Mouse (Mus musculus) frontal cortex, postnatal 10 days (tissue): Measurements from ENCODE around the gene Cnot6.

Source experiments
- DNase-seq, 2 experiments: peaks; one replicate each; pipeline ENCODE4 v3.0.0; 2022; ENCODE audit warnings: low spot score in 2 of 2, mixed read lengths in 1 of 2

The Cnot6 gene

GRCm38 (mm10) chr11:49713336-49714334 is 1.1 kb upstream of the Cnot6 start:
- no peak for DNase-seq

DNA sequence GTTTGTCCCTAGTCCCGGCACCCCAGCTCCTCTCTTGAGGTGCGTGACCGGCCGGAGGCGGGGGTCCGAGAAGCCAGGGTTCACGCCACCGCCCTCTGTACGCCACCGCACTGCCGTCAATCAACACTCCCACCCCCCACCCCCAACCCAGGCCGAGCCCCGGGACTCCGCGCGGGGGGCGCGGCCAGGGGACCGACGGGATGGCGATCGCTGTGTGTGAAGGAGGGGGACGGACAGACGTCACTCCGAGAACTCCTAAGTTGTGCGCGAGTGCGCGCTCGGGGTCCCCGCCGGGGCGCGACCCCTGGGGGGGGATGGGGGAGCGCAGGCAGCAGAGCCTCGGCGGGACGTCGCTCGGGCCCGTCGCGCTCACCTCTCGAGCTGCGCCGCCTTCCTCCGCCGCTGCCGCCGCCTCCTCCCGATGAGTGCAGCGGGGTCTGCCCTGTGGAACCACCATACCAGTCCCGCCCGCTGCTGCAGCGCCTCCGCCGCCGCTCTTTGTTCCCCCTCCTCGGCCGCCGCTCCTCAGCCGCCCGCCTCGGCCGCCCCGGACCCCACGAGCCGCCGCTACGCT is 455 bp downstream of the Cnot6 start:
- DNase-seq, result peak; percentile 15 to 52

DNA sequence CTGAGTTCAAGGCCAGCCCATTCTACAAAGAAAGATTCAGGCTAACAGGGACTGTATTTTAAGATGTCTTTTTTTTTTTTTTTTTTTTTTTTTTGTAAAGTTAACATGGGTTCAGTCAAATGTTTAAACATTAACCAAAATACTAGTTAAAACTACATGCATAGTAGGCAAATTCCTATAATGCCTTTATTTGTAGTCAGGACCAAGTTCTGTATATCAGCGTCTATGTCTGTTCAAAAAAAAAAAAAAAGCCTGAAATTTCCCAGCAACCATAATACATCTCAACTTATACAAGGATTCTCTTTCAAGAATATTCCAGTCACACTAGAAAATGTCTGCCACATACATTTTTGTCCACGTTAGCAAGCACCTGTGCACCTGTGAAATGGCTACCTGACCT is 1.9 kb downstream of the Cnot6 start:
- no peak for DNase-seq

GRCm38 (mm10) chr11:49707834-49708233 is 4.7 kb downstream of the Cnot6 start:
- DNase-seq, result no peak

DNA sequence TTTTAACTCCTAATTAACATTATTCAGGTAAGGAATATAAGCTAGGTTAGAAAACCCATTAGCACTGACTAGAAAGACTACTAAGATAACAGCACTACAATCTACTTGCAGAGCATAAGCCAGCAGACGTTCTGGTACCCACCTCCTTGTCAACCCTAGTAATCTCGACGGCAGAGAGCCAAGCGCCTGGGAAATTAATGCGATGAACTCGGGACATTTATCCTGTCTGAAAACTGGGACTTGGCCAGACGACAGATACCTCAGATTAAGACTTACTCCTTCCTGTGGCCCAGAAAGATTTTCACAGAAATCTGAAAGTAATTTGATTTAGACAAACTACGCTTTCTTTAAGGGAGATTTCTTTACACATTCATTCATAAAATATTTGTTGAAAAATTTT is 7.7 kb downstream of the Cnot6 start:
- DNase-seq, result no peak

DNA sequence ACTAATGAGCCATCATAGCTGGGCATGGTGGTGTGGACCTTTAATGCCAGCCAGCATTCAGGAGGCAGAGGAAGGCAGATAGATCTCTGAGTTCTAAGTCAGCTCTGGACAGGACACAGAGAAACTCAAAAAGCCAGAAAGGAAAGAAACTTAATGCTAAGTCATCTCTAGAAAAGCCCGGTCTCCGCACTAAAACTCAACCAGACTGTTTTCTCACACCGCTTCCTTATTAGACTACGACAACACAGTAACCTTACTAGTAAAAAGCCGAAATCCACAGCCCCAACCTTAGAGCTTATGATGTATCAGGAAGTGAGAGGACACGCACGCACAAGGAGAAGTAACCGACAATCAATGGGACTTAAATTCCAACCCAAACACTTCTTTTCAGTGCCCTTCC is 10.5 kb downstream of the Cnot6 start:
- DNase-seq, result no peak

DNA sequence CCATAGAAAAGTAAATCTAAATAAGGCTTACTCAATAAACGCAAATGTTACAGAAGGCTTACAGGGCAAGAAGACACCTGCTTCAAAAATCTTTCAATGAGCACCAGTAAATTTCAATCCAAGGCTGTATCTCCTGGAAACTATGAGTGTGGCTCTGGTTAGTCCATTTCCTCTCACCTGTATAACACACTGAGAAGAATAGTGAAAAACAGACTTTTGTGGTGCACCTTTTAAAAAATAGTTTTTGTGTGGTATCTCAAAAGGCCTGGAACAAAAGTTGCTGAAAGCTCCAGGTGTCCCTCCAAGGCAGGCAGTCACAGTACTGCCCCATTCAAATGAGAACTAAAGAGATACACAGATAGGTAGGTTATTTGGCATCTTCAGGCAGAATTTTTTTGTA is 13.4 kb downstream of the Cnot6 start:
- no peak for DNase-seq

DNA sequence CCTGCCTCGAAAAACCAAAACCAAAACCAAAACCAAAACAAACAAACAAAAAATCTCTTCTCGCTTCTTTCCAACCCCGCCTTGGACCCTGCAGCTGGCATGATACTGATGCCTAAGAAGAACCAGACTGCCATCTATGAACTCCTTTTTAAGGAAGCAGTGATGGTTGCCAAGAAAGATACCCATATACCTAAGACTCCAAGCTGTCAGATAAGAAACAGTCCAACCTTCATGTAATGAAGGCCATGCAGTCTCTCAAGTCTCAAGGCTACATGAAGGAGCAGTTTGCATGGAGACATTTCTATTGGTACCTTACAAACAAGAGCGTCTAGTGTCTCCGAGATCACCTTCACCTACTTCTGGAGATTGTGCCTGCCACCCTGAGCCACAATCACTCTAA is 14.7 kb downstream of the Cnot6 start:
- DNase-seq, result no peak

- no peak for DNase-seq
These were observed 16.1 kb downstream of the Cnot6 start for GRCm38 (mm10) chr11:49696472-49696871.

DNA sequence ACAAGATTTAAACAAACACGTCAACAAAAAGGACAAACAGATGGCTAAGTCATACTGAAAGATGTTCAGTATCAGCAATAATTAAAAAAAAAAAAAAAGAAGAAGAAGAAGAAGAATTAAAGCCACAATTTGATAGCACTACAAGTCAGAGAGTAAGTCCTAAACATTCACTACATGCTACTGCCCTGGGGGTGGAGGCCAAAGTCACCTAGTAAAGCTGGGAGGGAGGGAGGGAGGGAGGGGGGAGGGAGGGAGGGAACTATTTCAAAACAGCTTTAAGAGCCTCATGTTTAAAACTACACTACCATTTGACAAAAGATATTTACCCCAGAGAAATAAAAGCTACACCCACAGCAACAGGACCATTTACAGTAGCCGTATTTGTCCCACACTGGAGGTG is 16.8 kb downstream of the Cnot6 start:
- DNase-seq, result no peak

- DNase-seq, result no peak
These were observed 17.5 kb downstream of the Cnot6 start for GRCm38 (mm10) chr11:49695013-49695412.

DNA sequence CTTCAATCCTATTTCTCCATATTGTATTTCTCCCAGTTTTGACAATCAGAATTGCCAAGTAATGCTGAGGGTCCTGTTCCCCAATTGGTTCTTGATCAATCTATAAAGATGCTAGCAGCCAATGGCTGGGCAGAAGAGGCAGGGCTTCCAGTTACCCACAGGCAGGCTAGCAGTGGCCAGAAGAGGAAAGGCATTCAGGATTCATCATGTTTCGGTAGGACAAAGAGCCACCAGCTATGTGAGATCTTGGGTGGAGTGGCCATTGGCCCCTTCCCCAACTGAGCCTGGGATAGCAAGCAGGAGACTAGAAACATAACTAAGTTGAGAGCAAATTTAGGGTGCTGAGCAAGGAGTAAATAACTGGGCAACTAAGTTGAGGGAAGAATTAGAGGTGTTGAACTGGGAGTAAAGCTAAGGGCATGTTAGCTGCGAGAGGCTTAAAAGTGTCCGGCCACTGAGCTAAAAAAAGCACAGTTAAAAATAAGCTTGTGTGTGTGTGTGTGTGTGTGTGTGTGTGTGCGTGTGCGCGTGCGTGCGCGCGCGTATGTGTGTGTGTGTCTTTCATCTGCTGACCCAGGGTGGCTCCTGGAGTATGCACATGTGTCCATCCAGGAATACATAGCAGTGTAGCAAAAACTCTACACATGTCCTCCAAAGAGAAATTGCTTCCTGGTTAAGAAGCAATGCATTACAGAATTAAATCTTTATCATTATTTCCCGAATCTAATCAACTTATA is 28.1 kb downstream of the Cnot6 start:
- DNase-seq, result no peak

GRCm38 (mm10) chr11:49673433-49673832 is 39.1 kb downstream of the Cnot6 start:
- no peak for DNase-seq

DNA sequence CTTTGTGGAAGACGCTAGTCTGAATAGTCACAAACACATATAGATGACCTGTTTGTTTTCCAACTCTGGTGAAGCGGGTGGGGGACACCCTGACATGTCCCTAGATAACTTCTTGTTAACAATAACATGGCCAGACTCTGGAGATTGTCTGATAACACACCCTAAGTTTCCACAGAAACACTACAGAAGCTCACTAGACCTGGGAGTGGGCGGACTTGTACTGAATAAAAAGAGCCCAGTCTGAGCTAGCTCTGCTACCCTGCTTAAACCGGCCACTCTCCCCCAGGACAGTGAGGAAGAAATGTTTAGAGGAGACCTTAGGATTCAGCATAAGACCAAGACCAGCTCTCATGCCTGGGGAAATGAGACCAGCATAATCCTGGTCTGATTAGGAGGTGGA is 47.1 kb downstream of the Cnot6 start:
- no peak for DNase-seq

GRCm38 (mm10) chr11:49664262-49665140 is 48.0 kb downstream of the Cnot6 start:
- DNase-seq, result no peak

GRCm38 (mm10) chr11:49663310-49663709 is 49.2 kb downstream of the Cnot6 start, which contains the start of gene Scgb3a1:
Scgb3a1 (plus strand) TSS chr11:49663610.
- no peak for DNase-seq

GRCm38 (mm10) chr11:49662292-49662780 is 50.2 kb downstream of the Cnot6 start:
- DNase-seq, result no peak

DNA sequence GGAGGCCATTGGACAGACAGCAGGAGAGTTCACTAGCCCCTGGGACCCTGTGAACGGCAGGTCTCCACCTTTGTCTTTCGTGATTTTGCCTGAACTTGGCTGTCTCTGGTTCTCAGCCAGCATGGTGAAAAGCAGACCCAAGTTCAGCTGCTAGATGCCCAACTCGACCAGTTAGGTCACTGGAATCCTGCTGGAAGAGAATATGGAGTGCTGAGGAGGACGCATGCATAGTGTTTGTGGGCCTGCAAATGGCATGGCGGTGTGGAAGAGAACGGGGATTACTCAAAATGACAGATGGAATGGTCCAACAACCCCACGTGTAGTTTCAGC is 53.1 kb downstream of the Cnot6 start:
- no peak for DNase-seq

DNA sequence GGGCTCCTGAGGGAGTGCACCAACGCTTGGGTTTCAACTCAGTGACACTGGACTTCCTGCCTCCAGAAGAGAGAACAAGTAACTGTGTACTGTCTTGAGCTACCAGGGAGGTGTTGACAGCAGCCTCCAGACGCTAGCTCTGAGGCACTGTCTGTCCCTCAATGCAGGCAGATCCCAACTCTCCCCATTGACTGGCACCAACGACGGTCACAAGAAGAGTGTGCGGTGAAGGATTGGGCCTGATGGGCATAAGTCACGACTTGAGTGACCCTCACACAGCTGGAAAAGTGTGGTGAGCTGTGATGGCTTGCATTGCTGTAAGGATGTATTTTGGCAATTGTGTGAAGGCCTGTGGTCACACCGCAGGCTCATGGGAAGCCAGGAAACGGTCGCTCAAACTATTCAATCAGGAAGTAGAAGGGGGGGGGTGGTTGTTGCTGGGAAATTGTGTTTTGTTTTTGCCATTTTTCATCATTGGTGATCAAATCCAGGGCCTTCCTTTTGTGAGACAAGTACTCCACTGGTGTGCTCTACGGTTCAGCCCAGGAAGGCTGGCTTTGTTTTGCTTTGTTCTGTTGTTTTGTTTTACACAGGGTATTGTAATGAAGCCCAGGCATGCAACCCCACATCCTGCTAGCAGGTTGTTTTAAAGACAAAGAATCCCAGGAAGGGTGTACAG is 53.6 kb downstream of the Cnot6 start:
- no peak for DNase-seq

- DNase-seq, result no peak
These were observed 54.5 kb downstream of the Cnot6 start for GRCm38 (mm10) chr11:49658065-49658464.

DNA sequence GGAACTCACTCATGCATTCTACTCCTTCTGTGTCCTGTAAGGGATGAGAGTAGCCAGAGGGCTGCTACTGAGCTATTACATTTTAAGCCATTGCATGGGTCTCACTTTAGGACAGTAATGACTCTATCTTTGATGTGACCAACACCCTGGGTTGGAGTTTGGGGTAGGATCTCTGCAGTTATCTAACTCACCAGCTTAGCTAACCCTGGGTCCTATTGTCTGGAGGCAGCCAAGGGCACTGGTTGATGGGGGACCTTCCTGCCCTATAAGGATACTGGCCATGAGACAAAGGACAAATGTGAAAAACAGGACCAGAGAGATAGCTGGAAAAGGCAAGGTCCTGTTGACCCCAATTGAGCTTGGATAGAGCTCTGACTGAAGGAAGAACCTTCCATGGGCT is 57.0 kb downstream of the Cnot6 start:
- DNase-seq, result no peak
